ENCODE assay signal across 16 mouse cellular contexts in the genomic region with DNA sequence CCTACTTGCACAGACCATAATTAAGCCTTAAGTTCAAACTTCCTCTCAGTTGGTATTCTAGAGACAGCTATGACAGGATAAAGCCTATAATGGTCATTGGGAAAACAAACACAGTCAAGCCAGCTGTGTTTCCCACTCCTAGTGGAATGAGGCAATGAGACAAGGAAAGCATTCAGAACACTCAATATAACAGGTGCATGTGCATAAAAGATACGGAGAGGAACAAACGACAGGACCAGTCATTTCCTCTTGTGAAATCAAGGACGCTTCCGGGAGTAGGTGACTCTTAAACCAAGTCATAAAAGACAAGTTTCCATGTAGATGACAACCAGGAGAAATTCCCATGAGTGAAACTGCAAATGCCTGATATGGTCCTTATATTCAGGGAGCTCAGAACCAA.
"Had no signal": no experiment of that assay in that cellular context is flagged by ENCODE, and none has a peak within 500 bp of the region (broad histone marks: within the 10 kb centered on the region; RNA-seq: fewer than 3 reads in every experiment).

No protein-coding gene starts in this region.

- H3K4me2 ChIP-seq: neural tube, embryonic 12.5 days; neural tube, embryonic 13.5 days; stomach, embryonic 15.5 days had no signal

- H3K27me3 ChIP-seq: neural tube, embryonic 12.5 days; neural tube, embryonic 13.5 days; stomach, embryonic 15.5 days had no signal

- H3K4me3 ChIP-seq: neural tube, embryonic 12.5 days; neural tube, embryonic 13.5 days; stomach, embryonic 15.5 days had no signal

- H3K9ac ChIP-seq: neural tube, embryonic 12.5 days; neural tube, embryonic 13.5 days; stomach, embryonic 15.5 days had no signal

- H3K36me3 ChIP-seq: neural tube, embryonic 12.5 days; neural tube, embryonic 13.5 days; stomach, embryonic 15.5 days had no signal

- H3K27ac ChIP-seq: neural tube, embryonic 12.5 days; neural tube, embryonic 13.5 days; stomach, embryonic 15.5 days; stomach, postnatal 0 days had no signal

- H3K9me3 ChIP-seq: neural tube, embryonic 12.5 days; neural tube, embryonic 13.5 days; stomach, embryonic 15.5 days had no signal

- H3K4me1 ChIP-seq: neural tube, embryonic 12.5 days; neural tube, embryonic 13.5 days; stomach, embryonic 15.5 days had no signal

- DNase-seq: retina, postnatal 1 day; right cerebral cortex, adult 18-20 months; right cerebral cortex, postnatal 14 days; right cerebral cortex, postnatal 25 days; right cerebral cortex, postnatal 4 days; spleen, adult 18-20 months; thymus, adult 18-20 months; thymus, adult 2 months; thymus, postnatal 14 days; thymus, postnatal 25 days; thymus, postnatal 36 days; thymus, postnatal 4 days had no signal
